Mouse (Mus musculus) embryonic fibroblast, embryonic 13.5 days (primary cell): ENCODE measurements at regions not wholly inside any gene's neighbourhood (a gene's known extent, or its start where the extent isn't known, plus 50 kb on each side); places are given as distances from the start of the nearest gene placed in this dataset.

ENCODE experiments used
- H3K27ac ChIP-seq: 2 replicates; pipeline ENCODE4 v1.5.1; 2012; ENCODE audit warnings: low read length, control low read depth, inconsistent platforms; ENCODE audit not compliant: insufficient read depth
- H3K4me1 ChIP-seq: 2 replicates; pipeline ENCODE4 v1.6.1; 2011; ENCODE audit warnings: low read length; ENCODE audit not compliant: control insufficient read depth, insufficient read depth
- H3K4me3 ChIP-seq: 2 replicates; pipeline ENCODE4 v1.5.1; 2011; ENCODE audit warnings: mild to moderate bottlenecking, control low read depth, low read length; ENCODE audit not compliant: insufficient read depth
- CTCF ChIP-seq: IDR thresholded peaks from 2 replicates; pipeline ENCODE4 v1.5.1; 2011; ENCODE audit warnings: mild to moderate bottlenecking, control low read depth, low read length, moderate library complexity, borderline replicate concordance; ENCODE audit not compliant: insufficient read depth
- POLR2A ChIP-seq: IDR thresholded peaks from 2 replicates; pipeline ENCODE4 v1.6.1; 2011; ENCODE audit warnings: low read depth, mild to moderate bottlenecking, control low read depth, low read length, moderate library complexity

DNA sequence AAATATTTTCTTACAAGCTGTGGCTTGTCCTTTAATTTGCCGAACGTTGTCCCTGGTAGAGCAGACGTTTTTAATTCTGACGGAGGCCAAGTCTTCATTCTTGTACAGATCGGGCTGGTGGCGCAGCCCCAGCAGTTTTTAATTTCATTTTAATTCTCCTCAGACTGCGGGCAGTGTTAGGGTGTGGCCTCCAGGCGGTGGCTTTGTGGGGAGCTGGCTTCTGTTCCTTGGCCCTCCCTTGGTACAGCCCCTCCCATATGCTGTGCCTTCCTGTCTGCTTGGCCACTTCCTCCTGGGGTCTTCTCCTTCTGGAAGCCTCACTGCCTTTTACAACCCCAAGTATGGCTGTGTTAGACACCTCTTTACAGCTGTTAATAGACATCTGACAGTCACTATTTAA is 189.7 kb upstream of the Zfp507 start:
- TF ChIP-seq POLR2A (no peak), CTCF (no peak)
- Histone ChIP-seq H3K4me1 (no peaks in the 10 kb centered on the region), H3K4me3 (no peak overlapping the region), H3K27ac (no peak overlapping the region)

DNA sequence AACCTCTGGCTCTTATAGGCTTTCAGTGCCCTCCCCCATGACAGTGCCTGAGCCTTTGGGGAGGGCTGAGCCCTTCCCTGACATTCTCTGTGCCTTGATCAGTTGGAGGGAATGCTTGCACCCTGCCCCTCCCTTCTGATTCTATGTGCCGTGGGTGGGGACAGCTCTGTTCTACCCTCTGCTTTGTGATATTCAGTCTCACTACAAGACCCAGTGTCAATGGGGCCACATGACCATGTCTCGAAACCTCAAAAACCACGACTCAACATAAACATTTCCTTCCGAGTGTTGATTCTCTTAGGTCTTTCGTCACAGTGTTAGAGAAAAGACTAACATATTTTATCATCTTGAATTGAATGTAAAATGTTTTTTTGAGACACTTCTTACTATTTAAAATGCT is 188.3 kb upstream of the Zfp507 start:
- TF ChIP-seq CTCF = no peak
- no peak for TF ChIP-seq POLR2A
- H3K4me1 ChIP-seq = no peaks in the 10 kb centered on the region
- no peak overlapping the region for H3K27ac ChIP-seq
- no peak overlapping the region for H3K4me3 ChIP-seq

DNA sequence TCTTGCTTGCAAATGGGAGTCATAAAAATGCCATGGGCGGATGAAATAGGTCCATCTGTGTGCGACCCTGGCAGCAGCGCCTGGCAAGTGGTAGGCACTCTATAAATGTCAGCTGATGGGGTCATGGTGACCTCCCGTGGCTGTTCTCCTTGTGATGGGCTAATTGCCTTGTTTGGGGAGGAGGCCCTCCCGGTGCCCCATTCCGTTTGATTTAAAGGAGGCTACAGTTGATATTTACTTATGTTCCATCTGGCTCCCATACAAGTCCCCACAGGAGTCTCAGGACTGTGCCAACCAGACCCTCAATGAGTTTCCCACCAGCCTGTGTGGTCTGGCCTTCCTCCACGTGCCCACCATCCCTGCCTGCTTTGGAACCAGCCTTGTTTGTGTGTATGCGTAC is 186.7 kb upstream of the Zfp507 start:
- Histone ChIP-seq H3K4me1 (no peaks in the 10 kb centered on the region), H3K4me3 (no peak overlapping the region), H3K27ac (no peak overlapping the region)
- TF ChIP-seq CTCF = no peak
- TF ChIP-seq POLR2A = no peak

DNA sequence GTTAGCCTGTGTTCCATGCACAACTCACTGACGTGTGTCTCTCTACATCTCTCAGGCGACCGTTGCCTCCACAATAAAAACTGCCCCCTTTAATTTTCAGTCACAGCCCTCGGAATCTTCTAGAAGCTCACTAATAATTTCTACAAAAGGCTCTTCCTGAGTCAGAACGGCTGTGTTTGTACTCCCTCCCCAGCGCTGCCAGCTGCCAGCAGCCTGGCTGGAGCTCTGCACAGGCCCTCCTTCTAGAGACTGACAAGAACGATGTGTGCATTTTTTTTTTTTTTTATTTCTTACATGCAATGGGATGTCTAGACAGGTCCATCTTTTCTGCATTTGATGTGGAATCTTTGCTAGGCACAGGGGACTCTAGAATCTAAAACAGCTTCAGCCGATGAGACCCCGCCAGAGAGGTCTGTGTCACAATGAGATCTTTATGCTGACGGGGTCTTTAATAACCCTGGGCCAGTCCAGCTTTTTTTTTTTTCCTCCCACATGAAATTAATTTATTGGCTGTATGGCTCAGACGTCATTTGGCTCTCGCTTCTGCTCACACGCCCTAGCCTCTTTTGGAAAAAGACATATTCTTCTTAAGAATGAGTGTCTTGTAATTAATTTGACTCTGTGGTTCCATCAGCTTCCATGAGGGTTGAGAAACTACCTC is 185.8 kb upstream of the Zfp507 start:
- no peak for TF ChIP-seq POLR2A
- TF ChIP-seq CTCF = no peak
- Histone ChIP-seq H3K4me1 (no peaks in the 10 kb centered on the region), H3K4me3 (no peak overlapping the region), H3K27ac (no peak overlapping the region)

DNA sequence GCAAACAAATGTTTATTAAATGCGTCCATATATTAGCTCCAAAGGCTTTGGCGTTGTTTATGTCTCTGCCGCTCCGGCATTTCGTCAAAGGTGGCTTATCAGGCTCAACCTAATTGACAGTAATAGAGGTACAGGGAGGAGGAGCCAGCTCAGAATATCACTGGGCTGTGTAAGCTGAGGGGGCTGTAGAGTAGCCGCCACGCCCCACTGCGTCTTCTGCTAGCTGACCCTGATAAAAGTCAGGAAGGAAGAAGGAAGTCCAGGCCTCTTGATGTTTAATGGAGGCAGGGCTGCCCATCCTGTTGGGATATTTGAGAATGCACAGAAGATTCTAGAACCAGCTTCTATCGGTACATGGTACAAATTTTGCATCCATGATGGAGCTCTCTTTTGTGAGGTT is 175.2 kb upstream of the Zfp507 start:
- Histone ChIP-seq H3K27ac (no peak overlapping the region), H3K4me1 (no peaks in the 10 kb centered on the region), H3K4me3 (no peak overlapping the region)
- no peak for TF ChIP-seq POLR2A
- TF ChIP-seq CTCF = no peak

DNA sequence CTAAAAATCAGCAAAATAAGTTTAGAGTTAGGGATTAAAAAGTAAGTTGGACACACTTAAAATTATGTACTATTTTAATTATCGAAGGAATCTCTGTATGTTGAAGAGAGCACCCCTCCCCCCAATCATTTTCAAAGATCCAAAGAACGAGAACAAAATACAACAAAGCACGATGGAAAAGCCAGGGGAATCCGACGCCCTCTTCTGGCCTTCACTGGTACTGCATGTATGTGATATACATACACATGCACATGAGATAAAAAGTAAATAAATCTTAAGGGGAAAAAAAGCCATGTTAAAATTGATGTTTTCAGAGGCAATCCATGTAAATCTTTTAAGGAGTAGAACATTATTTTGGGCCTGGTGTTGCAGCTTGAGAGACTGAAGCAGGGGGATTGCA is 155.9 kb upstream of the Zfp507 start:
- H3K27ac ChIP-seq = no peak overlapping the region
- H3K4me1 ChIP-seq = no peaks in the 10 kb centered on the region
- TF ChIP-seq POLR2A (no peak), CTCF (no peak)

DNA sequence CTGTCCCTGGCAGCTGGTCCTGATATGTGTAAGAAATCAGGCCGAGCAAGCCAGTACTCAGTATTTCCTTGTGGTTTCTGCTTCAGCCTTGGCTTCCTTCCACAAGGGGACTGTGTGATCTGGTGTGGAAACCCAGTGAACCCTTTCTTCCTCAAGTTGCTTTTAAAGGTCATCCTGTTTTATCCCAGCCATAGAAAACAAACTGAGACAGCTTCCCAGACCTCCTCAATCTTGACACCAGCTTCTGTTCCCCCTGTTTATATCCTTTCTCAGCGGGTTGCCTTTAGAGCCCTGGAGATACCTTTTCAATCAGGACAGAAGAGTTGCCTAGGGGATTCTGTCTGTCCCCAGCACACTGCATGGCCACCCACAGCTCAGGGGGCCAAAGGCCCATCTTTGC is 155.2 kb upstream of the Zfp507 start:
- Histone ChIP-seq H3K4me1 (no peaks in the 10 kb centered on the region), H3K27ac (no peak overlapping the region), H3K4me3 (no peak overlapping the region)
- TF ChIP-seq POLR2A = no peak
- no peak for TF ChIP-seq CTCF

More for the DNA sequence above, 155.9 kb upstream of the Zfp507 start:
- no peak overlapping the region for H3K4me3 ChIP-seq

DNA sequence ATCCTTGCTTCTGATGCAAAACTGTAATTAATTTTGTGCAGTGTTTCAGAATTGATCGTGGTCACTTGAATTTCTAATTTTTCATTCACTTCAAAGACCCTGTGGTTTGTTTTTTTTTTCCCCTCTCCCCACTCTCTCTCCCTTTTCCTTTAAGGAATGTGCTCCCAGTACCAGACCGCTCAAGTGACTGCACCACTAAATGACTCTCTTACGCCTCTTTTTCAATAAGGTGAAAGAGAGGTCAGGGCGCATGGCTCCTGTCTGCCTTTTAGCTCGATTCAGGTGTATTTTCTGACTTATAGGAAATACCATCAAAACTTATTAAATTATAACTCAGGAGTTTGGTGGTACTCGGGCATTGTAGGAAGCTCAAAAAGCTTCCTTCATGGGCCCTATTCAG is 146.0 kb upstream of the Zfp507 start:
- no peak overlapping the region for H3K4me3 ChIP-seq
- no peaks in the 10 kb centered on the region for H3K4me1 ChIP-seq
- H3K27ac ChIP-seq = no peak overlapping the region
- TF ChIP-seq POLR2A = no peak
- no peak for TF ChIP-seq CTCF

DNA sequence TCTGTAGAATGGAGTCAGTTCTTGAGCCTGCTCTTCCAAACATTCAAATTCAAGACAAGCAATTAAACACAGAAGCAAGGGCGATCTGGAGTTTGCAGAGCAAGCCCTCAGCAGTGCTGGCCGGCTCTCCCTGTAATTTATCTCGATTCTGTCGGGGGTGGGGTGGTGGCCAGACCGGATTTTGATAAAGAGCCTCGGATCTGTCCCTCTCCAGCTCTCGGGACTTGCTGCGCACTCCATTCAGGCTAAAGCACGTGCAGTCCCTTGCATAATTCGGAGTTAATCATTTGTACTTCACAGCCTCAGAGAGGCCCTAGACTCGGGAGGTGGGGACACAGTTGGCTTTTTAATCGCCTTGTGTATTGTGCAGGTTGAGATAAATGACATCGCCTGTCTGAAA is 145.6 kb upstream of the Zfp507 start:
- H3K4me1 ChIP-seq = no peaks in the 10 kb centered on the region
- H3K4me3 ChIP-seq = no peak overlapping the region
- TF ChIP-seq CTCF = no peak
- TF ChIP-seq POLR2A = no peak
- no peak overlapping the region for H3K27ac ChIP-seq

DNA sequence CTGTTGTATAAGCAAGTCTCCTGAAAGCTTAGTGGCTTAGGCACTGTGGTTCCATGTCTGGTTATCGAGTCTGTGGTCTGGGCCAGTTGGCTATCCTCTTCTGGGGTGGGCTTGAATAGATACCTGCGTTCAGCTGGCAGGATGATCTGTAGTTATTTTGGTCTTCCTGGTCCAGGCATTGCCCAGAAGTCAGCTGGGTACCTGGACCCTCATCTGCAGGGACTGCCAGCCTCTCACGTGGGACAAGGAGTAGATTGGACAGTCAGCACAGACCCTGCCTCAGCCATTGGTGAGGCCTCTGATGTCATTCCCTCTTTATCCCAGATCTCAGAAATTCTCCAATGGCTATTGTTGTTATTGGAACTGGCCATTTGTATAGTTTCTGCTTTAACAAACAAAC is 138.3 kb upstream of the Zfp507 start:
- TF ChIP-seq CTCF (no peak), POLR2A (no peak)

More for the DNA sequence above, 138.3 kb upstream of the Zfp507 start:
- H3K27ac ChIP-seq = no peak overlapping the region
- no peaks in the 10 kb centered on the region for H3K4me1 ChIP-seq
- no peak overlapping the region for H3K4me3 ChIP-seq
